Mouse (Mus musculus): ENCODE results near the gene Bin2. TPM values are rescaled to one million over a fixed set of nuclear protein-coding genes. Genes with fewer than 3 reads are reported as not detected.
"Not testable (repeated sequence)": the region's sequence is repeated elsewhere in the genome, so short reads cannot be mapped to it uniquely, and the experiment has no call there.

Bin2 gene
- polyA plus RNA-seq, 1 experiment from 2014 or later = 18.2 TPM

DNA sequence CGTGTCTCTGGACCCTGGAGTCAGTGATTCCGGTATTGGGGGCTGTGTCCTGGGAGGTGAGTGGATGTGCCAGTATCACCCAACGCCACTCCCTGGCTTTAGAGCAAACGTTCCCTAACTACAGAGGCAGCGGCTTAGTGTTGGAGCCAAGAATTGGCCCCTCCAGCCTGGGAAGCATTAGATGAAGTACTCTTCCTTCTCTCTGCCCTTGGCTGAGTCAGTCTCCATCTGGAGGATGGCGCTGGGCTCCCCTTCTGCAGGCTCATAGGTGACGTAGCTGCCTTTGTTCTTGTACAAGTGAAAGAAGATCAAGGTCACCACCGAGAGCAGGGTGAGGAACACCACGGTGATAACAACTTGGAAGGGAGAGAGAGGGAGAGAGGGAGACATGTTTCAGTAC lies 47.7 kb downstream of the Bin2 start:
- ATAC-seq (ENCODE audit: insufficient read depth); H3K27me3 ChIP-seq; H3K4me2 ChIP-seq; H3K9me3 ChIP-seq (replicated peaks); H3K4me3 ChIP-seq (replicated peaks); H3K9ac ChIP-seq: not testable (repeated sequence)
- WGBS (ENCODE audit: insufficient replicate concordance) = 59% methylated on average over 9 of the region's 9 CpGs
- Histone ChIP-seq H3K36me3 (replicated peaks) (peaks cover 50% of the 10 kb centered on the region), H3K4me1 (replicated peaks) (peaks cover 23% of the 10 kb centered on the region), H3K27ac (replicated peaks) (0 out of 2 replicates have a peak overlapping the region, but pooled peaks have one; percentile 33)

GRCm38 (mm10) chr15:100619200-100619599 lies 50.2 kb downstream of the Bin2 start:
- H3K9ac ChIP-seq = no peak overlapping the region
- no peaks in the 10 kb centered on the region for H3K27me3 ChIP-seq
- WGBS (ENCODE audit: insufficient replicate concordance) = 86% methylated on average over 7 of the region's 7 CpGs
- H3K27ac ChIP-seq (replicated peaks) = no peak overlapping the region
- H3K4me1 ChIP-seq (replicated peaks) = peaks cover 27% of the 10 kb centered on the region
- H3K4me3 ChIP-seq (replicated peaks) = no peak overlapping the region
- no peak overlapping the region for H3K4me2 ChIP-seq
- H3K9me3 ChIP-seq (replicated peaks) = no peaks in the 10 kb centered on the region
- H3K36me3 ChIP-seq (replicated peaks) = peaks cover 53% of the 10 kb centered on the region
- ATAC-seq (ENCODE audit: insufficient read depth) = no peak

GRCm38 (mm10) chr15:100616221-100616620 lies 53.1 kb downstream of the Bin2 start:
- H3K9me3 ChIP-seq (replicated peaks) = no peaks in the 10 kb centered on the region
- peak overlapping the region; percentile 82 for H3K4me2 ChIP-seq
- H3K27ac ChIP-seq (replicated peaks) = peak overlapping the region; percentile 98
- no peaks in the 10 kb centered on the region for H3K27me3 ChIP-seq
- H3K36me3 ChIP-seq (replicated peaks) = peaks cover 47% of the 10 kb centered on the region
- peaks cover 30% of the 10 kb centered on the region for H3K4me1 ChIP-seq (replicated peaks)
- ATAC-seq (ENCODE audit: insufficient read depth) = no peak
- peak overlapping the region; percentile 96 for H3K9ac ChIP-seq
- WGBS (ENCODE audit: insufficient replicate concordance) = 0% methylated on average over 19 of the region's 19 CpGs
- peak overlapping the region; percentile 93 for H3K4me3 ChIP-seq (replicated peaks)

GRCm38 (mm10) chr15:100615825-100616220 lies 53.5 kb downstream of the Bin2 start:
- Histone ChIP-seq H3K9me3 (replicated peaks) (no peaks in the 10 kb centered on the region), H3K27ac (replicated peaks) (peak overlapping the region; percentile 98), H3K9ac (peak overlapping the region; percentile 96), H3K4me3 (replicated peaks) (peak overlapping the region; percentile 93), H3K36me3 (replicated peaks) (peaks cover 44% of the 10 kb centered on the region), H3K4me1 (replicated peaks) (peaks cover 30% of the 10 kb centered on the region), H3K4me2 (peak overlapping the region; percentile 82), H3K27me3 (no peaks in the 10 kb centered on the region)
- WGBS (ENCODE audit: insufficient replicate concordance) = 0% methylated on average over 43 of the region's 43 CpGs
- ATAC-seq (ENCODE audit: insufficient read depth) = peak; percentile 74

- Histone ChIP-seq H3K4me2 (peak within 1 kb of the TSS; percentile 88), H3K9ac (peak within 1 kb of the TSS; percentile 96), H3K4me1 (replicated peaks) (peaks cover 30% of the 10 kb centered on the region), H3K27ac (replicated peaks) (peak within 1 kb of the TSS; percentile 98), H3K36me3 (replicated peaks) (peaks cover 38% of the 10 kb centered on the region), H3K4me3 (replicated peaks) (peak within 1 kb of the TSS; percentile 93), H3K27me3 (no peaks in the 10 kb centered on the region), H3K9me3 (replicated peaks) (no peaks in the 10 kb centered on the region)
- under 1% methylated on average over 97 of the region's 99 CpGs for WGBS (ENCODE audit: insufficient replicate concordance)
- ATAC-seq (ENCODE audit: insufficient read depth) = peak; percentile 86
Observed at GRCm38 (mm10) chr15:100614996-100615824, 54.1 kb downstream of the Bin2 start, which contains the start of gene Dazap2. TSS of gene Dazap2 (plus strand) at chr15:100615349.

- no peaks in the 10 kb centered on the region for H3K9me3 ChIP-seq (replicated peaks)
- peaks cover 30% of the 10 kb centered on the region for H3K36me3 ChIP-seq (replicated peaks)
- H3K27me3 ChIP-seq = no peaks in the 10 kb centered on the region
- peak overlapping the region; percentile 93 for H3K4me3 ChIP-seq (replicated peaks)
- ATAC-seq (ENCODE audit: insufficient read depth) = peak; percentile 57
- H3K4me1 ChIP-seq (replicated peaks) = peaks cover 30% of the 10 kb centered on the region
- H3K27ac ChIP-seq (replicated peaks) = peak overlapping the region; percentile 98
- H3K9ac ChIP-seq = peak overlapping the region; percentile 72
- WGBS (ENCODE audit: insufficient replicate concordance) = 11% methylated on average over 43 of the region's 43 CpGs
- peak overlapping the region; percentile 88 for H3K4me2 ChIP-seq
Observed at GRCm38 (mm10) chr15:100614218-100614995, 54.9 kb downstream of the Bin2 start.

GRCm38 (mm10) chr15:100613584-100613983 lies 55.8 kb downstream of the Bin2 start:
- H3K4me2 ChIP-seq = peak overlapping the region; percentile 88
- H3K9ac ChIP-seq = no peak overlapping the region
- H3K27ac ChIP-seq (replicated peaks) = no peak overlapping the region
- H3K36me3 ChIP-seq (replicated peaks) = peaks cover 22% of the 10 kb centered on the region
- no peaks in the 10 kb centered on the region for H3K27me3 ChIP-seq
- H3K4me1 ChIP-seq (replicated peaks) = peaks cover 30% of the 10 kb centered on the region
- WGBS (ENCODE audit: insufficient replicate concordance) = 11% methylated on average over 16 of the region's 16 CpGs
- H3K4me3 ChIP-seq (replicated peaks) = peak overlapping the region; percentile 17; the same call in 1 of the 2 replicates
- H3K9me3 ChIP-seq (replicated peaks) = no peaks in the 10 kb centered on the region
- ATAC-seq (ENCODE audit: insufficient read depth) = no peak

GRCm38 (mm10) chr15:100612432-100612831 lies 56.9 kb downstream of the Bin2 start:
- Histone ChIP-seq H3K27me3 (peaks cover 4% of the 10 kb centered on the region; the same call in 1 of the 2 replicates), H3K4me3 (replicated peaks) (no peak overlapping the region), H3K9ac (no peak overlapping the region), H3K27ac (replicated peaks) (no peak overlapping the region), H3K36me3 (replicated peaks) (peaks cover 10% of the 10 kb centered on the region), H3K4me1 (replicated peaks) (peaks cover 30% of the 10 kb centered on the region), H3K4me2 (no peak overlapping the region), H3K9me3 (replicated peaks) (no peaks in the 10 kb centered on the region)
- 57% methylated on average over 2 of the region's 2 CpGs for WGBS (ENCODE audit: insufficient replicate concordance)
- no peak for ATAC-seq (ENCODE audit: insufficient read depth)

GRCm38 (mm10) chr15:100611951-100612350 lies 57.4 kb downstream of the Bin2 start:
- no peak overlapping the region for H3K4me2 ChIP-seq
- no peaks in the 10 kb centered on the region for H3K9me3 ChIP-seq (replicated peaks)
- H3K27me3 ChIP-seq = peaks cover 6% of the 10 kb centered on the region; the same call in 1 of the 2 replicates
- peaks cover 27% of the 10 kb centered on the region for H3K4me1 ChIP-seq (replicated peaks)
- no peak overlapping the region for H3K9ac ChIP-seq
- H3K27ac ChIP-seq (replicated peaks) = no peak overlapping the region
- no peak overlapping the region for H3K4me3 ChIP-seq (replicated peaks)
- 48% methylated on average over 7 of the region's 7 CpGs for WGBS (ENCODE audit: insufficient replicate concordance)
- no peak for ATAC-seq (ENCODE audit: insufficient read depth)
- peaks cover 5% of the 10 kb centered on the region for H3K36me3 ChIP-seq (replicated peaks)

- H3K36me3 ChIP-seq (replicated peaks); H3K4me2 ChIP-seq; H3K4me3 ChIP-seq (replicated peaks); H3K9me3 ChIP-seq (replicated peaks); H3K27ac ChIP-seq (replicated peaks); H3K9ac ChIP-seq; H3K4me1 ChIP-seq (replicated peaks); ATAC-seq (ENCODE audit: insufficient read depth): not testable (repeated sequence)
- H3K27me3 ChIP-seq = peaks cover 43% of the 10 kb centered on the region
- 66% methylated on average over 8 of the region's 8 CpGs for WGBS (ENCODE audit: insufficient replicate concordance)
Observed at GRCm38 (mm10) chr15:100606677-100607076, 62.7 kb downstream of the Bin2 start.

DNA sequence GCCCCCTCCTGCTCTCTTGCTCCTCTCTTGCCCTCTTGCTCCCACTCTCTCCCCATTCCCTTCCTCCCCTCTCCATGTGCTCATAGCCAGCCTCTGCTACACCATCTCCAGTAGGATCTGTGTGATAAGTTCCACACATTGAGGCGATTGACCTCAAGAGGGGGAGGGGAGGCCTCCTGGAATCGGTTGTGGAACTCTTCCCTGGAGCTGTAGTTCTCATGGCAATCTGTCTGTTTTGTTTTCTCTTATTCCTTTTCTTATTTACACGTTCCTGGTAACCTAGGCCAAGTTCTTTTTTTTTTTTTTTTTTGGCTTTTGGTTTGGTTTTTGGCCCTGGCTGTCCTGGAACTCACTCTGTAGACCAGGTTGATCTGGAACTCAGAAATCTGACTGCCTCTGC lies 67.7 kb downstream of the Bin2 start:
- H3K4me1 ChIP-seq (replicated peaks) = peaks cover 25% of the 10 kb centered on the region
- no peak overlapping the region for H3K4me3 ChIP-seq (replicated peaks)

More for the DNA sequence above, 67.7 kb downstream of the Bin2 start:
- Histone ChIP-seq H3K27ac (replicated peaks) (no peak overlapping the region), H3K36me3 (replicated peaks) (no peaks in the 10 kb centered on the region), H3K4me2 (no peak overlapping the region), H3K9me3 (replicated peaks) (no peaks in the 10 kb centered on the region), H3K9ac (no peak overlapping the region), H3K27me3 (peaks cover 83% of the 10 kb centered on the region)
- no peak for ATAC-seq (ENCODE audit: insufficient read depth)
- WGBS (ENCODE audit: insufficient replicate concordance) = 31% methylated on average over 3 of the region's 3 CpGs
